Mouse (Mus musculus): Measurements from ENCODE around the gene Rnh1. TPM values are rescaled to one million over a fixed set of nuclear protein-coding genes. Genes with fewer than 3 reads are reported as not detected.

The Rnh1 gene
- total and polyA plus RNA-seq, 3 experiments: 84.7 to 133 (median 95.5) TPM

GRCm38 (mm10) chr7:141206182-141206937 lies 33.7 kb upstream of the Rnh1 start:
- in situ Hi-C loops (cut with MboI; ENCODE audit: low pct_ligation_motif_present, low pct_unique_long_range_greater_than_20kb, low sequenced_read_pairs): no loop called here
- Histone ChIP-seq H3K4me3 (replicated peaks in 1 of 3; ENCODE audit: low read depth in 2 of 3, low read length in 2 of 3, poor library complexity in 1 of 3) (no peak overlapping the region), H3K9ac (ENCODE audit: insufficient read depth, low read depth) (no peak overlapping the region), H3K27me3 (replicated peaks) (peaks cover 19% of the 10 kb centered on the region), H3K27ac (ENCODE audit: insufficient read depth, low read depth) (no peak overlapping the region), H3K9me3 (replicated peaks; ENCODE audit: low read length) (no peaks in the 10 kb centered on the region), H3K79me2 (replicated peaks; ENCODE audit: control insufficient read depth, extremely low read depth, insufficient read depth, poor library complexity, severe bottlenecking) (no peaks in the 10 kb centered on the region), H3K4me2 (ENCODE audit: insufficient read depth, low read depth, poor library complexity, severe bottlenecking) (no peak overlapping the region), H3K4me1 (ENCODE audit: control insufficient read depth in 1 of 2, insufficient read depth in 2 of 2) (0 out of 4 replicates have a peak, but pooled peaks cover 0 to 3% of the 10 kb centered on the region in 2 experiments), H3K36me3 (replicated peaks in 1 of 2; ENCODE audit: control insufficient read depth in 1 of 2, insufficient read depth in 1 of 2, low read length in 1 of 2) (no peaks in the 10 kb centered on the region)
- dilution Hi-C loops (cut with MboI; ENCODE audit: extremely low pct_ligation_motif_present, extremely low pct_unique_long_range_greater_than_20kb, low sequenced_read_pairs): no loop called here
- TF ChIP-seq GABPA (IDR thresholded peaks at IDR 0.05; ENCODE audit: insufficient replicate concordance, low read depth, low read length) (no peak), CHD1 (IDR thresholded peaks at IDR 0.05; ENCODE audit: low read depth, low read length) (no peak), CHD2 (IDR thresholded peaks at IDR 0.05; ENCODE audit: low read length) (no peak)
- DNase-seq (ENCODE audit: extremely low read depth): no peak

DNA sequence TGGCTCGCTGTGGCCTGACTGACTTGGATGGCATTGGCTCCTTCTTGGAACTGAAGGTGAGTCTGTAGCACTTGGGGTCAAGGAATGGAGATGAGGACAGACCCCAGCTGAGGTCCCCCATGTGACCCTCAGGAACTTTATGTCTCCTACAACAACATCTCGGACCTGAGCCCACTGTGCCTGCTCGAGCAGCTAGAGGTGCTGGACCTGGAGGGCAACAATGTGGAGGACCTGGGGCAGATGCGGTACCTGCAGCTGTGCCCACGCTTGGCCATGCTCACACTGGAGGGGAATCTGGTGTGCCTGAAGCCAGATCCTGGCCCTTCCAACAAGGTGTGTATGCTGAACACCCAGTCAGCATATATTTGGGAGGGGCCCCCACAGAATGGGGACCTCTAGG lies 32.8 kb upstream of the Rnh1 start:
- H3K9ac ChIP-seq (ENCODE audit: insufficient read depth, low read depth): no peak overlapping the region
- H3K4me3 ChIP-seq (replicated peaks in 1 of 3; ENCODE audit: low read depth in 2 of 3, low read length in 2 of 3, poor library complexity in 1 of 3): no peak overlapping the region
- no peak overlapping the region for H3K27ac ChIP-seq (ENCODE audit: insufficient read depth, low read depth)
- no peaks in the 10 kb centered on the region for H3K36me3 ChIP-seq (replicated peaks in 1 of 2; ENCODE audit: control insufficient read depth in 1 of 2, insufficient read depth in 1 of 2, low read length in 1 of 2)
- no peak overlapping the region for H3K4me2 ChIP-seq (ENCODE audit: insufficient read depth, low read depth, poor library complexity, severe bottlenecking)
- DNase-seq (ENCODE audit: extremely low read depth): no peak
- H3K9me3 ChIP-seq (replicated peaks; ENCODE audit: low read length): no peaks in the 10 kb centered on the region
- TF ChIP-seq TCF12 (IDR thresholded peaks at IDR 0.05; ENCODE audit: low read depth, low read length) (no peak), UBTF (IDR thresholded peaks at IDR 0.05; ENCODE audit: low read depth, low read length) (no peak), TBP (conservative IDR thresholded peaks at IDR 0.05; ENCODE audit: low read depth, low read length) (no peak), EP300 (IDR thresholded peaks at IDR 0.05; ENCODE audit: low read length) (no peak), ELF1 (IDR thresholded peaks at IDR 0.05; ENCODE audit: low read depth, low read length) (no peak), PAX5 (IDR thresholded peaks at IDR 0.05; ENCODE audit: low read length) (no peak), HCFC1 (IDR thresholded peaks at IDR 0.05; ENCODE audit: low read depth, low read length) (no peak), KAT2A (IDR thresholded peaks at IDR 0.05; ENCODE audit: insufficient replicate concordance, low read length) (no peak), CHD2 (IDR thresholded peaks at IDR 0.05; ENCODE audit: low read length) (no peak), NRF1 (IDR thresholded peaks at IDR 0.05; ENCODE audit: low read depth, low read length) (no peak), ETS1 (conservative IDR thresholded peaks at IDR 0.05; ENCODE audit: low read depth, low read length) (no peak), RCOR1 (conservative IDR thresholded peaks at IDR 0.05; ENCODE audit: low read depth, low read length) (no peak), CHD1 (IDR thresholded peaks at IDR 0.05; ENCODE audit: low read depth, low read length) (no peak), JUND (conservative IDR thresholded peaks at IDR 0.05; ENCODE audit: low read depth, low read length) (no peak), MYC (IDR thresholded peaks at IDR 0.05; ENCODE audit: low read depth, low read length) (no peak), SIN3A (IDR thresholded peaks at IDR 0.05; ENCODE audit: low read length) (no peak), POLR2A (IDR thresholded peaks at IDR 0.05; ENCODE audit: low read depth, low read length) (no peak)
- H3K27me3 ChIP-seq (replicated peaks): peaks cover 12% of the 10 kb centered on the region
- in situ Hi-C loops (cut with MboI; ENCODE audit: low pct_ligation_motif_present, low pct_unique_long_range_greater_than_20kb, low sequenced_read_pairs) (no loop called here), dilution Hi-C loops (cut with MboI; ENCODE audit: extremely low pct_ligation_motif_present, extremely low pct_unique_long_range_greater_than_20kb, low sequenced_read_pairs) (no loop called here)
- no peaks in the 10 kb centered on the region for H3K79me2 ChIP-seq (replicated peaks; ENCODE audit: control insufficient read depth, extremely low read depth, insufficient read depth, poor library complexity, severe bottlenecking)
- 0 out of 4 replicates have a peak, but pooled peaks cover 0 to 3% of the 10 kb centered on the region in 2 experiments for H3K4me1 ChIP-seq (ENCODE audit: control insufficient read depth in 1 of 2, insufficient read depth in 2 of 2)

All from CH12.LX (cell line).